Mouse (Mus musculus): ENCODE results near the gene Nlrp2. TPM values are rescaled to one million over a fixed set of nuclear protein-coding genes. Genes with fewer than 3 reads are reported as not detected.

Gene Nlrp2
- not detected in 2 replicates for polyA plus RNA-seq (2014; fragmentation: Nextera tagmentation; extraction: Ambion mirVana)

DNA sequence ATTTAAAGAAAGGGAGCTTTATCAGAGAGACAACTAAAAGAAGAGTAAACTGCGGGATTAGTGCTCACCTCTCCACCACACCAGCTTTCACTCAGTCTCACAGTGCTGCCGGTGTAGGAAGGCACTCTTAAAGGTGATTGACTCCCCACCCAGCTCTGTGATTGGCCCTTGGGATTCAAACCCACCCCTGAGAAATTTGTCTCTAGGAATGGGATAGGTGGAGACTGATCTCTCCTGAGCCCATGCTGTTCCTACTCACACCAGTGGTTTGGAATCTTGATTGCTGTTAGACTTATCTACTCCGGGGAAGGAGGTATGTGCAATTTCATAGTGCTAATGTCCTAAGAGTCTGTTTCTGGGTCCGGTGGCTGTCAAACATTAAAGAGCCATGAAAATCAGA, at the start of gene Nlrp2:
TSS of gene Nlrp2 (minus strand) at position 101 of the 400 bp plus-strand sequence.
- no peaks in the 10 kb centered on the region for H3K36me3 ChIP-seq (ENCODE audit: control insufficient read depth, insufficient read depth, low read length)
- WGBS, result 82% methylated on average over 4 of the region's 4 CpGs
- H3K4me1 ChIP-seq (ENCODE audit: control insufficient read depth, insufficient read depth, low read length), result no peaks in the 10 kb centered on the region
- no peaks in the 10 kb centered on the region for H3K27me3 ChIP-seq (ENCODE audit: control insufficient read depth, insufficient read depth, low read length)
- peaks cover 21% of the 10 kb centered on the region for H3K9me3 ChIP-seq (ENCODE audit: control insufficient read depth, low read length)
- H3K4me2 ChIP-seq (ENCODE audit: low read depth), result no peak within 1 kb of the TSS
- no peak within 1 kb of the TSS for H3K9ac ChIP-seq (ENCODE audit: low read length)
- no peak for ATAC-seq (ENCODE audit: insufficient read depth, low FRiP score, low TSS enrichment)
- DNase-seq (ENCODE audit: low spot score), result no peak
- H3K4me3 ChIP-seq (ENCODE audit: low read depth, low read length), result no peak within 1 kb of the TSS
- H3K27ac ChIP-seq (ENCODE audit: low read depth, low read length), result no peak within 1 kb of the TSS

DNA sequence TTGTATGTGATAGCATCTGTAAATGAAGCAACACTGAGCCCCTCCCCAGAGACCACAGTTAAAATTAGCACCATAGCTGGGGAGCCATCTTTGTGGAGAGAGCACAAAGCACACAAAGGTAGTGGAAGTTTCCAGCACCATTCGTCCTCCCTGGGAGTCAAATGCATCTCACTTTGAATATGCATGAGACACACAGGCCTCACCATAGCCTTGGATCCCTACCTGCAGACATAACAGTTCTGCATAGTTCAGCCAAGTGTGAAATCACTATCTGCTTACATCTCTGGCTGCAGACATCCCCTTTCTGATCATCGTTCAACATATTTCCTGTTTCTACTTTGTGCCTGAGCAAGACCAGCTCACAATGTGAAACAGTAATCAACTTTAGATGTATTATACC, 15.9 kb upstream of the Nlrp2 start:
- WGBS, result 74% methylated on average over 2 of the region's 2 CpGs
- no peak overlapping the region for H3K4me3 ChIP-seq (ENCODE audit: low read depth, low read length)
- no peak overlapping the region for H3K9ac ChIP-seq (ENCODE audit: low read length)
- ATAC-seq (ENCODE audit: insufficient read depth, low FRiP score, low TSS enrichment), result no peak
- no peaks in the 10 kb centered on the region for H3K36me3 ChIP-seq (ENCODE audit: control insufficient read depth, insufficient read depth, low read length)
- H3K4me2 ChIP-seq (ENCODE audit: low read depth), result no peak overlapping the region
- H3K27ac ChIP-seq (ENCODE audit: low read depth, low read length), result no peak overlapping the region
- H3K4me1 ChIP-seq (ENCODE audit: control insufficient read depth, insufficient read depth, low read length), result no peaks in the 10 kb centered on the region
- no peaks in the 10 kb centered on the region for H3K27me3 ChIP-seq (ENCODE audit: control insufficient read depth, insufficient read depth, low read length)
- H3K9me3 ChIP-seq (ENCODE audit: control insufficient read depth, low read length), result peaks cover 11% of the 10 kb centered on the region
- DNase-seq (ENCODE audit: low spot score), result no peak

DNA sequence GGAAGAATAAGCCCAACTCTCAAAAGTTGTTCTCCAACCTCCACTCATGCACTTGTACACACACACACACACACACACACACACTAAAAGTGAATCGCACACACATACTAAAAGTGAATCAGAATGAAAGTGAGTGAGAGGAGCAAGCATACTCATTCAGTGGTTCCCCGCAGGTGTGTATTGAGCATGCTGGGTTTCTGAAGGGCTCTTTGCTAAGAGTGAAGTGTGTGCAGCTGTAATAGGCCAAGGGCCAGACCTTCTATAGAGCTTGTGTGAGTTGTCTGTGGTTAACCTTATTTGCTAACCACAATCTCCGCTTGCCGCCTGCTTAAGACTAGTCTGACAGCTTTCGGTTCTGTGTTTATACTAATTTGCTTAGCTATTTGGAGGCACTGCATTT, 12.8 kb upstream of the Nlrp2 start:
- Histone ChIP-seq H3K4me2 (ENCODE audit: low read depth) (no peak overlapping the region), H3K27me3 (ENCODE audit: control insufficient read depth, insufficient read depth, low read length) (no peaks in the 10 kb centered on the region), H3K9ac (ENCODE audit: low read length) (no peak overlapping the region), H3K27ac (ENCODE audit: low read depth, low read length) (no peak overlapping the region), H3K4me3 (ENCODE audit: low read depth, low read length) (no peak overlapping the region), H3K36me3 (ENCODE audit: control insufficient read depth, insufficient read depth, low read length) (no peaks in the 10 kb centered on the region), H3K9me3 (ENCODE audit: control insufficient read depth, low read length) (peaks cover 20% of the 10 kb centered on the region), H3K4me1 (ENCODE audit: control insufficient read depth, insufficient read depth, low read length) (no peaks in the 10 kb centered on the region)
- DNase-seq (ENCODE audit: low spot score) (no peak), ATAC-seq (ENCODE audit: insufficient read depth, low FRiP score, low TSS enrichment) (no peak)
- WGBS, result 93% methylated on average over 5 of the region's 5 CpGs

DNA sequence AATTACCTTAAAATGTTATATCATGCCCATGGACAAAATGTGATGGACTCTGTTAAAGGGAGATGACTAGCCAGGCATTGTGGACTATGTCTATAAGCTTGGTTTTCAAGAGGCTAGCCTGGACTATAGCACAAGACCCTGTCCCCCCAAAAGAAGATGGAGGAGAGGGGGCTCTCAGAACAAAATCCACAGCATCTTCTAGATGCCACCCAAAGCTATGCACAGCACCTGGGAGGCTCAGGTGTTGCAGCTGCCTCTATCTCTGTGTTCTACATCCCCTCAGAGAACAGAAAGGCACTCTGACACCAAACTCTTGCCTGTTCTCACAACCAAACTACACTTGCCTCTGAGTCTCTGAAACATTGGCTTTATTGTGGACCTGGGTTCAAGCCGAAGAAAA, 598 bp downstream of the Nlrp2 start, which contains the start of gene Gm5065:
TSS of gene Gm5065 (plus strand) at position 301 of the 400 bp plus-strand sequence.
- no peak for DNase-seq (ENCODE audit: low spot score)

DNA sequence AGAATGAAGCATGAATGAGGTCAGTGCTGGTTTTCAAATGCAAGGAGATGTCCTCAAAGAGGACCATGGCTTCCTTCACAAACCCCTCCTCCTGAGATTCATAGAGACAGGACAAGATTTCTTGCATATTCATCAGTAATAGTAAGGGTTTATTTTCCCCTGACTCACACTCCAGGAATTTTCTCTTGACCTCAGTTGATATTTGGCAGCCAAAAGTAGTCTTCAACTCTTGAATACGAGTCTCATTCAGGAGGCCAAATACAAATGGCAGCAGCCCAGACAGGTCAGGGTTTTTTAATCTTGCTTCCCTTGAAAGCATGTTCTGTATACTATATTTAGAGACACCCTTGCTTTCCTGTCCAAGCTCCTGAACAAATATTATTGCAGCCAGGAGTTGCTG, 23.3 kb downstream of the Nlrp2 start:
- DNase-seq (ENCODE audit: low spot score) (no peak), ATAC-seq (ENCODE audit: insufficient read depth, low FRiP score, low TSS enrichment) (no peak)
- H3K9me3 ChIP-seq (ENCODE audit: control insufficient read depth, low read length), result peaks cover 14% of the 10 kb centered on the region
- H3K4me2 ChIP-seq (ENCODE audit: low read depth), result no peak overlapping the region
- no peak overlapping the region for H3K9ac ChIP-seq (ENCODE audit: low read length)
- 72% methylated on average over 1 of the region's 1 CpGs for WGBS
- no peaks in the 10 kb centered on the region for H3K4me1 ChIP-seq (ENCODE audit: control insufficient read depth, insufficient read depth, low read length)
- H3K4me3 ChIP-seq (ENCODE audit: low read depth, low read length), result no peak overlapping the region
- no peaks in the 10 kb centered on the region for H3K27me3 ChIP-seq (ENCODE audit: control insufficient read depth, insufficient read depth, low read length)
- no peaks in the 10 kb centered on the region for H3K36me3 ChIP-seq (ENCODE audit: control insufficient read depth, insufficient read depth, low read length)
- H3K27ac ChIP-seq (ENCODE audit: low read depth, low read length), result no peak overlapping the region

More for the DNA sequence above, 598 bp downstream of the Nlrp2 start, which contains the start of gene Gm5065:
- Histone ChIP-seq H3K9ac (ENCODE audit: low read length) (no peak within 1 kb of the TSS), H3K4me2 (ENCODE audit: low read depth) (no peak within 1 kb of the TSS), H3K27me3 (ENCODE audit: control insufficient read depth, insufficient read depth, low read length) (no peaks in the 10 kb centered on the region), H3K36me3 (ENCODE audit: control insufficient read depth, insufficient read depth, low read length) (no peaks in the 10 kb centered on the region), H3K9me3 (ENCODE audit: control insufficient read depth, low read length) (peaks cover 16% of the 10 kb centered on the region), H3K4me3 (ENCODE audit: low read depth, low read length) (no peak within 1 kb of the TSS), H3K4me1 (ENCODE audit: control insufficient read depth, insufficient read depth, low read length) (no peaks in the 10 kb centered on the region), H3K27ac (ENCODE audit: low read depth, low read length) (no peak within 1 kb of the TSS)
- 95% methylated on average over 1 of the region's 1 CpGs for WGBS
- no peak for ATAC-seq (ENCODE audit: insufficient read depth, low FRiP score, low TSS enrichment)

DNA sequence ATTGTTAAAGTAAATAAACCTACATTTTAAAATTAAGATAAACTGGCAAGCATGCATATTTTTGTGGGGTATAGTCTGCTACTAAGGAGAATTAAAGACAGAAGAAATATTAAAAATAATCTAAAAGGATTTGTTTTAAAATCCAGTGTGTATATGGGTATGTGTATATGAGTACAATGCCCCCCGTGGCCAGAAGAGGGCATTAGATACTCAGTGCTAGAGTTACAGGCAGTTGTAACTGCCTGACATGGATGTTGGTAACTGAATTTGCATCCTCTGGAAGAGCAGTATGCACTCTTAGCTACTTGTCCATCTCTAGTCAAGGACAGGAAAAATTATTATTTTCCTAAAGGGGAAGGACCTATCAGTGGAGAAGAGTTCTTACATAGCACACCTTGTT, 62.6 kb downstream of the Nlrp2 start:
- no peaks in the 10 kb centered on the region for H3K36me3 ChIP-seq (ENCODE audit: control insufficient read depth, insufficient read depth, low read length)
- DNase-seq (ENCODE audit: low spot score) (no peak), ATAC-seq (ENCODE audit: insufficient read depth, low FRiP score, low TSS enrichment) (no peak)
- H3K9me3 ChIP-seq (ENCODE audit: control insufficient read depth, low read length), result no peaks in the 10 kb centered on the region
- 65% methylated on average over 1 of the region's 1 CpGs for WGBS
- no peak overlapping the region for H3K27ac ChIP-seq (ENCODE audit: low read depth, low read length)
- no peak overlapping the region for H3K9ac ChIP-seq (ENCODE audit: low read length)
- no peaks in the 10 kb centered on the region for H3K27me3 ChIP-seq (ENCODE audit: control insufficient read depth, insufficient read depth, low read length)
- no peak overlapping the region for H3K4me3 ChIP-seq (ENCODE audit: low read depth, low read length)
- H3K4me1 ChIP-seq (ENCODE audit: control insufficient read depth, insufficient read depth, low read length), result no peaks in the 10 kb centered on the region
- no peak overlapping the region for H3K4me2 ChIP-seq (ENCODE audit: low read depth)

DNA sequence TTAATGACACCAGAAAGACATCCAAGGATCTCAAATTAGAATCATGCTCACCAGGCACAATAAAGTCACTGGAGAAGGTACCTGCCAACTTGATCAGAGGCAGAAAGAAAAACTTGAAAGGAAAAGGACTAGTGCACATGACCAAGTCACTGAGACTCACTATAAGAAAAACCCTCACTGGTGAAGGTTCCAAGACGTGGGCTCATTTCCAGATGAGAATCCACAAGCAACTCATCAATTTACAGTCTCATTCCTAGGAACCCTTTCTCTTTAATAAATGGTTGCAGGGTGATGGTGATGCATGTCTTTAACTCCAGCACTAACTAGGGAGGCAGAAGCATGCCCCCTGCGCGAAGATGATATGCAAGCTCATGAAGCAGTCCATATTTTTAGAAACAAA, 87.8 kb downstream of the Nlrp2 start:
- no peak for DNase-seq (ENCODE audit: low spot score)
- ATAC-seq (ENCODE audit: insufficient read depth, low FRiP score, low TSS enrichment), result no peak
- H3K4me1 ChIP-seq (ENCODE audit: control insufficient read depth, insufficient read depth, low read length), result no peaks in the 10 kb centered on the region
- no peak overlapping the region for H3K4me2 ChIP-seq (ENCODE audit: low read depth)
- WGBS, result 91% methylated on average over 3 of the region's 3 CpGs
- H3K4me3 ChIP-seq (ENCODE audit: low read depth, low read length), result no peak overlapping the region
- no peaks in the 10 kb centered on the region for H3K36me3 ChIP-seq (ENCODE audit: control insufficient read depth, insufficient read depth, low read length)
- no peak overlapping the region for H3K27ac ChIP-seq (ENCODE audit: low read depth, low read length)
- H3K9me3 ChIP-seq (ENCODE audit: control insufficient read depth, low read length), result peaks cover 9% of the 10 kb centered on the region; the same call in 1 of the 2 replicates
- no peaks in the 10 kb centered on the region for H3K27me3 ChIP-seq (ENCODE audit: control insufficient read depth, insufficient read depth, low read length)
- H3K9ac ChIP-seq (ENCODE audit: low read length), result no peak overlapping the region

Other genes with a start within 250 kb of the Nlrp2 start
- not detected in 2 replicates for gene Rfpl4, start 234.1 kb downstream of the Nlrp2 start, polyA plus RNA-seq (2014; fragmentation: Nextera tagmentation; extraction: Ambion mirVana)
- gene Rasl2-9, start 225.1 kb downstream of the Nlrp2 start, polyA plus RNA-seq (2014; fragmentation: Nextera tagmentation; extraction: Ambion mirVana), result not detected in 2 replicates
- not detected in 2 replicates for gene Vmn1r55, start 201.4 kb downstream of the Nlrp2 start, polyA plus RNA-seq (2014; fragmentation: Nextera tagmentation; extraction: Ambion mirVana)
- gene Vmn1r56, start 154.3 kb downstream of the Nlrp2 start, polyA plus RNA-seq (2014; fragmentation: Nextera tagmentation; extraction: Ambion mirVana), result not detected in 2 replicates
- gene Vmn1r57, start 132.5 kb downstream of the Nlrp2 start, polyA plus RNA-seq (2014; fragmentation: Nextera tagmentation; extraction: Ambion mirVana), result not detected in 2 replicates
- not detected in 2 replicates for gene Gm5065, start 498 bp downstream of the Nlrp2 start, polyA plus RNA-seq (2014; fragmentation: Nextera tagmentation; extraction: Ambion mirVana)
- gene Vmn1r58, start 62.4 kb upstream of the Nlrp2 start, polyA plus RNA-seq (2014; fragmentation: Nextera tagmentation; extraction: Ambion mirVana), result not detected in 2 replicates
- gene Vmn1r59, start 105.7 kb upstream of the Nlrp2 start, polyA plus RNA-seq (2014; fragmentation: Nextera tagmentation; extraction: Ambion mirVana), result not detected in 2 replicates
- gene Vmn2r28, start 142.9 kb upstream of the Nlrp2 start, polyA plus RNA-seq (2014; fragmentation: Nextera tagmentation; extraction: Ambion mirVana), result not detected in 2 replicates
- not detected in 2 replicates for gene Vmn1r60, start 196.3 kb upstream of the Nlrp2 start, polyA plus RNA-seq (2014; fragmentation: Nextera tagmentation; extraction: Ambion mirVana)

Data from neural tube, embryonic 11.5 days (tissue).